Mouse (Mus musculus): ENCODE measurements around the gene Pde4dip.

The Pde4dip gene

DNA sequence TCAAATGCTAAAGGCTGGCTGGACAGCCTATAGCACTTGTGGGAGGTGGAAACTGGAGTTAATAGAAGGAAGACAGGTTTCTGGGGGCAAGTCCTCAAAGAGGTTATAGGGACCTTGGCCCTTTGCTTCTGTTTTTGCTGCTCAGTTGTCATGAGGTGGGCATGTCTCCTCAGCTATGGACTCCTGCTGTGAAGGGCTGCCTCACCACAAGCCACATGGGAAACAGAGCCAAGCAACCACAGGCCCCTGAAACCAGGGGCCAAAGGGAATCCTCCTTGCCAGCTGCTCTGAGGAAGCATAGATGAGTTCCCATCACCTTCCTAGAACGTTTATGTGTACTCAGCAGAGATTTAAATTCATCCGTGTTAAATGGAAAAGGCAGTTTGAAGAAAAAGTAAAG is 45.9 kb downstream of the Pde4dip start:
- DNase-seq: no peak

DNA sequence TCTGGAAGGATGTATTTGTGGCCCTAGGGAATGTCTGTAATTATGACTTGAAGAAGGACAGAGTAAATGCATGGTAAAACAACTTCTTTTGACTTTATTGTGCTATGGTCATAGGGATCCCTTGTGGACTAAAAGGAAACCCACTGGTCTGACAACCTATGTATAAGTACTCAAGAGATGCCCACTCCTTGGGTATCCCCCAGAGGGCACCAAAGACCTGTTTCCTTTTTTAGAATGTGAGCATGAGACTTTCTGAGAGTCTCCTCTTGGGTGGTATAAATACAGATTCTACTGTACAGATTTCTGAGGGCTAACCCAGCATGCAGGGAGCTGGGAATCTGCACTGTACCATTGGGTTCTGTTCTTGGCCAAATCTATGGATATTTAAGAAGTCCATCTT is 48.1 kb downstream of the Pde4dip start:
- DNase-seq: peak; percentile 12

DNA sequence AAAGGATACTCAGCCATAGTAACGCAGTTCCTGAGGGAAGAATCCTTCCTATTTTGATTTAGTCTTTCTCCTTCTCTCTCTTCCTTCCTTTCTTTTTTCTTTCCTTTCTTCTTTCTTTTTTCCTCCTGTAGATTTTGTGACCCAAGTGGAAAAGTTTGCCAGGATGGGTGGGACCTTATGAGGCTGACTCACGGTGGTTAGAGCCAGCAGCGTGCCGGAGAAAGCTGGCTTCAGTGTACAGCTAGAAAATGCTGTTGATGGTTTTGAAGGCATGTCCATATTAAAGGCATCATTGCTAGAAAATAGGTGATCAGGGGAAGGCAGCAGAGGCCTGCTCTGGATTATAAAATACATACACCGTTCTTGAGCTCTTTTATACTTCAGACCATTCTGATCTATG is 52.6 kb downstream of the Pde4dip start:
- no peak for DNase-seq

DNA sequence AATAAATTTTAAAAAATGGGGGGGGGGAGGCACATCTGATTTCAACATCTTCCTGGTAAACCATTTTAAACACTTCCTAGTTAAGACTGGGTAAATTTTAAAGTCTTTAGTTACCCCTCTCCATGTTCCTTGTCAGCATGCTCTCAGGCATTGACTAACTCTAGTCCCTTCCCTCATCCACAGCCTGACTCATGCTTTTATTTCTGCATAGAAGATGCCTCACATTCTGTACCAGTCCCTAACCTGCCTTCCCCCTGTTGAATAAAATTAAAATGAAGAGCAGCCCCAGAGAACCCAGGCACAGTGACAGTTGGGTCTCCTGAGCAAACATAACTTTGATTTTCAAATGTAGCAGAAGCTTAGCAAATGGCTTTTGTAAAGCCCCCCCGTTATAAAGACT is 53.9 kb downstream of the Pde4dip start:
- no peak for DNase-seq

DNA sequence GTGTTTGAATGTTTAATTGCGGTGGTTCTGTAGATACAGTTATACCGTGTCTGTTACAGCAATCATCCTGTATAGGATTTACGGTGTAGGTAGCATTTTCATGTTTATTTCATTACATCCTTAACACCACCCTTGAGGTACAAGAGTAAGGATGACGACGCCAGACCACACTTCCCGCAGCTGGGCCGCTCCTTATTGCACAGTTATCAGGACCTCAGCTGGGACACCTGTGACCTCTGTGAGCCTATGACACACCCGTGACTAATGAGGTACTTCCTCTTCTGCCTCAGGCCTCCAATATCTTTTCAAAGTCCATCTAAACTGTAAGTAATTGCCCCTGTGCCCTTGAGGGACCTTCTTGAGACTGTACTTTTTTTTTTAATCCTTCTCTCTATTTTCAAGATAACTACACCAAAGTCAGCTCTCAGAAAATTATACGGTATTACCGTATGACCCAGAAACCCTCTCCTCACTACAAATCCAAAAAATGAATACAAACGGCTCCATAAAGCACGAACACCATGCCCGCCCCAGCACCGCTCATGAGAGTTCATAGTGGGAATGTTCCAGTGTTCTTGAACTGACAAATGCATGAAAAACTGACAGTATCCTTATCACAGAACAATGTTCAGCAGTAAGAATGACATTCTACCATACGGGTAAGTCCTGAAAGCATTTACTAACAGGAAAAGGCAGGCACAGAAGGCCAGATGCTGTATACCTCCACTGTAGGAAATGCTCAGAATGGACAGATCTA is 56.8 kb downstream of the Pde4dip start:
- DNase-seq: no peak

DNA sequence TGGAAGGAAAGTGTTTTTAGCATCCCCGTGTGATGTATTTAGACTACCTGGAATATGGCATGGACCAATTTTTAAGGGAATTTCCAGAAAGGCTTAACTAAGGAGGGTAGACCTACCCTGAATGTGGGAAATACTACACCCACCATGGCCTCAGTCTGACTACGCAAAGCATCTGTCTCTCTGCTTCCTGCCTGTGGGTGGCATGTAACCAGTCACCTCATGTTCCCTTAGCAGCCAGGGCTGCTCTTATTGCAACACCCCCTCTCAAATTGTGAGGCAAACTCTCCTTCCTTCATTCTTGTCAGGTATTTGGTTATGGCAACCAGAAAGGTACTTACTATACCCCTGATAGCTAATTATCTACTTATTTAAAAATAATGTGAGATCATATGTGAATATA is 57.9 kb downstream of the Pde4dip start:
- DNase-seq: peak; percentile 9

DNA sequence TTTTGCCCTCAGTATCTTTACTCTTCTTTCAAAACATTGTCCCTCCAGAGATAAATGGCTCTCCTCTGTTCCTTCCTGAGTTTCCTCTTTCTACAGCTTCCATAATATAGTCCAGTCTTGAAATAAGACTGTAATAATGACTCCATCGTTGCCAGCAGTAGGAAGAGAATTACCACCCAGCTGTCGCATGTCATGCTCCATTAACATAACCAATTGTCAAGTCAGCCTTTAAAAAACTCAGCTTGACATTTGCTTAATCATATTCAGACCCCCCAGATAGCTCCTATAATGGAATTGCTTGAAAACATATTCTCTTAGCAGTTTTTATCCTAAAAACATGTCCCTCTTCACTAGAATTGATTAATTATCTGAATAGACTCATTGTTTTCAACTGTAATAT is 58.4 kb downstream of the Pde4dip start:
- peak; percentile 69 for DNase-seq

DNA sequence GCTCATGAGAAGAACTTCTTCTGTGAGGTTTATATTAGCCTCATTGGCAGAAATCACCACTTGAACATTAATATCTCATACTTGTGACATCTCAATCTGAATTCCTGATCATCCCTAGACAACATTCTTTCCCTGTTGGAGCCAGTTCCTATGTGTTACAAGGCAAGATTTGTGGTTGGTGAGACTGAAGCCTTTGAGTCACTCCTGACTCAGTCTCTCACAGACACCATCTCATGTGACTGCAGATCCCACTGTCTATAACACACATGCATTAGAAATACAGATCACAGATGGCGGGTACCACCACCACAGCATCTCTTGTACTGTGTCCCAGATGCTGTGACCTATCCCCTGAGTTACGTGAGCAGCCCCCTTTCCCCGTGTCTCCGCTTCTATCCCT is 60.2 kb downstream of the Pde4dip start:
- DNase-seq: no peak

DNA sequence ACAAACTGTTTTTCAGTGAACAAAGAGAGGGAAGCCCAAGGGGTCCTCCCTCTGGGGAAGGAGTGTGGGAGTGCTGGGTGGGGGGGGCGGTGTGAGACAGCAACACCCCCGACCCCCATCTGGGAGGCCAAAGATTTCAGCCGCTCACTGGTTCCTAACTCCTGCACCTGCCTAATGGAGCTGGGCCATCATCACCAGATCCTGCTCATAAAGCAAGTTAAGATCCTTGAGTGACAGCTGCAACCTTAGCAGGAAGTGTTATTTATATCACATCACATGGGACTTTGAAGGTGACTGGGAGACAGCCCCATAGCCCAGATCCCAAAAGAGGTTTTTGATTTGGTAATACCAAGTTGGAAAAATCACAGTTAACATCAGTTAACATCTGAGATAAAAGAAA is 63.3 kb downstream of the Pde4dip start:
- peak; percentile 12 for DNase-seq

DNA sequence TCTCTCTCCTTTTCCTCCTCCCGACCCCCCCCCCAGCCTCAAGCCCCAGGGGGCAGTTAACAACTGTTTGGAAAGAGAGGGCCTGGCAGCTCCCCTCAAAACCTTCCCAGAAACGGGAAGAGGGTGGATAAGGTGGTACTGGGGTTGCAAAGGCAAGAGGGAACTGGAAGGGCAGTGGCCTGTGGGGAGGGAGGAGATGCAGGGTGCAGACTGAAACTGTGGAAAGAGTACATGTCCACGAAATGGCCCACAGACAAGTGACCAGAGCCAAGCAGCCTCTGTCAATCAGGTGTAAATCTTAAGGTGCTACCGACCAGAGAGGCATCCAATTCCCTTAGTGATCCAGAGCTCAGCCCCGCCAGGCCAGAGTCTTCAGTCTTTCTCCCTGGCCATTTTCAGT is 63.8 kb downstream of the Pde4dip start:
- peak; percentile 35 for DNase-seq

DNA sequence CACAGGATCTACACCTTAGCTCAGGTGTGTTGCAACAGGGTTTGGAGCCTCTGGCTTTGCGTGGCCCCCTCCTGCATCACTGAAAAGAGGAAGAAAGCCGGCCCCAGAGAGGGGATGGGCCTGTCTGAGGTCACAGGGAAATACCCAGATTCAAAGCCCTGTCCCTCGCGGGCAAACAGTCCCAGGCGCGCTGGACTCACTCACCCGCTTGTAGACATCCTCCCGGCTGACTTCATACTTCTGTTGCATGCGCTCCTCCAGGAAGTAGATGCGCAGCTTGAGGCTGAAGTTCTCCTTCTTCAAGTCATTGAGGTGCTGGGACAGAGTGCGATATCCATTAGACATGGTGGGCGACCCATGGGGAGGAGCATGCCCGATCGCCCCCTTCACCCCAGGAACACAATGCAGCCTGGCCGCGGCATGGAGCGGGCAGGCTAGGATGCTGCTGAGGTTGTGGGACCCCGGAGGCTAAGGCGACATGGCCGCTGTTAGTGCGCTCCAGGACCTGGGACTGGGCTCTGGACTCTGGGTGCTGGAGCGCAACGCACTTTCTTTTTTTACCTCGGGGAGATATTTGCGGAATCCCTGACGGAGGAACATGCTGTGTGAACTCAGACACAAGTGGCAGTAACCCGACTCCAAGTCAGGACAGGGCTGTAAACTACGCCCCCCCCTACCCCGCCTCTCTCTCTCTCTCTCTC is 64.3 kb downstream of the Pde4dip start:
- DNase-seq: peak; percentile 57

DNA sequence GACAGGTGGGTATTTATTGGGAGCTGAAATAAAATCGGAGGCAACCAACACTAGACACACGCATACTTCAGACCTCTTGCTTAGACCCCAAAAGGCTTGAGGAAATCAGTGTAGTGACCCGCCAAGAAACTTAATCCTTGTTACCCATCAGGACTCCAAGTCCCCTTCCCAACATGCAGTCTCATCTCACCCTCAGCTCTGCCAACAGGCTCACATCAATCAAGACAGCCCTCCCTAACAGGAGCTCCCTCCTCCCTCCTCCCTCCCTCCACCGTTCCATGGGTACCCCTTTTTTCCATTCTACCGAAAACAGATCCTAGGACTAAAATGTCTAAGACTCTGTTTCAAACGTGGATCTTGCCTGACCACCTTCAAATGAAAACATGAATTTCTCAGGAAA is 65.1 kb downstream of the Pde4dip start:
- DNase-seq: no peak

DNA sequence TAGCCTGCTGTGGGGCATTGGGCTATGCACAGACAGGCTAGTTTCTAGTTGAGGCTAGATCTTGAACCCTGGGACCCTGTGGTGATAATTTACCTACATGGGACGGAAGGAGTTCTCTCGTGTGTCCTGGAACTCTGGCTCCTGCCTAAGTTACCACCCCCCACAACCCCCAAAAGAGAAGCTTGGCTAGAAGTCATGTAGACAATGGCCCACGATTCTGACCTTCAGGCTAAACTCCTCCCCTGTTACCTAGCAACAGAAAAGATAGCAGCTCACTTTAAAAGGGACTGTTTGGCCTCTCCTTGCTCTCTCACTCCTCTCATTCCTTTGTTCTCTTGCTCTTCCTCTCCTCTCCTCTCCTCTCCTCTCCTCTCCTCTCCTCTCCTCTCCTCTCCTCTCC is 69.5 kb downstream of the Pde4dip start:
- no peak for DNase-seq

DNA sequence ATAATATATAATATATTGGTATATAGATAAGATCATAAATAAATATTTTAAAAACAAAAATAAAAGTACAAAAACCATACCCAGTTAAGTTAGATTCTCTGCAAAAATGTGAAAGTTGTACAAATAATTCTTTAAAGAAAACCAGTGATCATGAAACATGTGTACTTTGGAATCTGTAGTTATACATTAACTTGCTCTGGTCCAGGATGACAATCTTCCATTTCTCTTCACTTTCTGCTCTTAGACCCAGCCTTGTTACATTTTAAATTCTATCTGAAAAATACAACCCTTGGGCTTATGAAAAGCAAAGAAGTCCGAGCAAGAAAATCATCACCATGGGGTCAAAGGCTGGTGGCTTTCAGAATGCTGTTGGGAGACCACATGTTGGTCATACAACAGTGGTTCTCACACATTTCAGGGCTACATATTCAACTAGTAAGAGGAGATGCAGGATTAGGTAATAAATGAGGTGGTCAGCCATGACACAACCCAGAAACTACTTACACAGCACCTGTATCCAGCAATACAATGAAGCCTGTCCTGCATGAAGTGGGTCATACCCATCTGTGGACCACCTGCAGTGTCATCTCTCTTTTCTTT is 70.0 kb downstream of the Pde4dip start:
- DNase-seq: no peak

DNA sequence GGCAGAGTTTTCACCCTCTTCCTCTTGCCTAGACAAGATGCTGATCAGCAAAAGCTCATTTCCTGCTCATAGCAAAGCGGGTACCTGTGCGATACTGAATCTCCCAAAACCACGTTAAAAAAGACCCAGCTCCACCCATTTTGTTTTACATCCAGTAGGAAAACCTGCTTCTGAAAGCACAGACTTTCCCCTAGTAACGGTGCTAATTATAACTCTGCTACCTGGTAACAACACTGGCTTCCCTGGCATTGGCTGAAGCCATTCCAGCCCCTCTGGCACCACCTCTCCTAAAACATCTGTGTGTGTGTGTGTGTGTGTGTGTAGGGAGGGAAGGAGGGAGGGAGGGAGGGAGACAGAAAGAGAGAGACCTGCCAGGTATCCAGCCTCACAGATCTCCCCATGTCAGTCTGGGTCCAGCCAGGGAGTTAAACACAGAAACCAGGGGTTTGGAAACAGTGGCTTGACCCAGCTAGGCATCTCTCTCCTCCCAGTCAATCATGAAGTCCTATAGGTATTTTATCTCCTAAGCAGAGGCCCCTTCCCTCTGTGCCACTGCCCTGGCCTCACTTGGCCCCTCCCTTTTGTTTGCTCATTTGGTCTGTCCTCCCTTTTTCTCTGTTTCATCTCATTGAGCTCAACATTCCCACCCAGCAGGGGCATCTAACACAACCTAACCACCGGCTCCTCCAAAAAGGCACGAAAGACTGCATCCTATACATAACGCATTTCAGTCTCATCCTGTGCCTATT is 76.7 kb downstream of the Pde4dip start:
- DNase-seq: peak; percentile 18

DNA sequence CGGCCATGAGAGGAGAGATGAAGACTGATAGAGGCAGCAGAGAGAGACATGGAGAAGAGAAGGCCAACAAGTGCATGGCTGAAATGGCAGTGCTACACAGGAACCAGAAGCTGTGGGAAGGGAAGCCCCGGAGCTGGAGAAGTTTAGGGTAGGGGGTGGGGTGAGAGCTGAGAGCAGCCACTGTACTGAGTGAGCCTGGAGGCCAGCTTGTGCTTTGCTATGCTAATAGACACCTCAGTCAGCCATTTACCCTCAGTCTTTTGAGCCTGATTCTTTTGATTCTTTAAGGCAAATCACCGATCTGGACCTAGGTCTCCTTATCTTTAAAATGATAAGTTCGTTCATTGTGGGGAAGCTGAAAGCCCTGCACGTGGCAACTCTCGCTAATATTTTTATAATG is 77.3 kb downstream of the Pde4dip start:
- DNase-seq: no peak

DNA sequence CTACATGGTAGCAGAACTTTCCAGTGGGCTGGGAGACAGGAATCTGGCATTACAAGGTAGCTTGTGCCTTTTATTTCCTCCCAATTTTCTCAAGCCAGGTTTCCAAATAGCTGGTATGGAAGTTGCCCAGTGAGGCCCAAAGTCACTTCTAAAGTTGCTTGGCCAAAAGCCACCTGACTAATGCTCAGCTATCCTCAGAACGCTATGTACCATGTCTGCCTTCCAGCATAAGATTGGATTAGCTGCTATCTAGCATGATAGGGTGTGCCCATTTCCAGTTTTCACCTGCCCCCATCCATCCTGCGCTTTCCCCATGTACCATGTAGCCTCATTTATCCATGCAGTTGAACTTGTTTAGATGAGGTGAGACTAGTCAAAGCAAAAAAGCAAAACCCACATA is 78.2 kb downstream of the Pde4dip start:
- DNase-seq: no peak

DNA sequence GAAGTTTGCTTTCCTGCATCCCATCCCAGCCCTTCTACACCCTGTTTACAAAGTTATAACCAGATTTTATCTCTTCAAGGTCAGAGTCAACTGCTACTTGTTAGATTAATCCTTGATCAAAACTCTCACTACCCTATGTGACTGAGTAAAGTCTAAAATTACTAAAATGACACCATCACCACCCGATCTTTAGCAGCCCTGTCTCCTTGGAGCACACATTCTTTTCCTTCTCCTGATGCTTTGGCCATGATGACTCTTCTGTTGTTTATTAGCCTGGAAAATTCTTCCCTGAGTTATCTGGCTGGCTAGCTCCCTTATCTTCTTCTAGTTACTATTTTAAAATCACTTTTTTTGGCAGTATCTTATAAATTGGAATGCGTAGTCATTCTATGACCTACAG is 82.9 kb downstream of the Pde4dip start:
- DNase-seq: no peak

DNA sequence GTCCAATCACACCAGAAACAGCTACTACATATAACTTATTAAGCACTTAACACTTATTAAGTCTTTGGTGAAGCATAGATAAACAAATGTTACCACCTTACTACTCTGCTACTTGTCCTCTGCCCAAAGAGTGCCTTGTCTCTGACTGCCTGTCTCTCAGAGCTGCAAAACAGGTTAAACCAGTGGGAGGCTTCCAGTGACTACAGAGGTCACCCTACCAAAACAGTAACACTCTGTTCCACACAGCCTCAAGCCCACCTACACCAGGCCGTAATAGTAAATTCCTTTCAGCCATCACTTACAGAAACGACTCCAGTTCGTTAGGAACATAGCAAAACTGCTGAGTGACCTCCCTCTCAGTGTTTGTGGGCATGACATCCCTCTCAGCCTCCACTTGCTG is 84.8 kb downstream of the Pde4dip start:
- no peak for DNase-seq

DNA sequence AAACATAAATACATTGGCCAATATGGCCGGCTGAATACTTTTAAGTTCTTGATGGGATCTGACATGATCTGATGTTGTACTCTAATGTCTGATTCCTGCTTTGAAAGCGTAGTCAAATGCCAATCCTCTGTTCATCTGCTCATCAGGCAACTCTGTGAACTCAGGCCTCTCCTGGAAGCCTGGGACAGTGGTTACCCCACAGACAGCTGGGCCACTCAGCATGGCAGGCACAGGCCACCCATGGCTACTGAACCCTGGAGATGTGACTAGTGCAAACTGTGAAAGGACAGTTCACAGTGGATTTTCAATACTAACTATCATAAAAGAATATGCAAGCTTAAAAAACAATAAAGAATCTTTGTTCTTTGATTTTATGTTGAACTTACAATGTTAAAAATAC is 85.6 kb downstream of the Pde4dip start:
- DNase-seq: no peak

DNA sequence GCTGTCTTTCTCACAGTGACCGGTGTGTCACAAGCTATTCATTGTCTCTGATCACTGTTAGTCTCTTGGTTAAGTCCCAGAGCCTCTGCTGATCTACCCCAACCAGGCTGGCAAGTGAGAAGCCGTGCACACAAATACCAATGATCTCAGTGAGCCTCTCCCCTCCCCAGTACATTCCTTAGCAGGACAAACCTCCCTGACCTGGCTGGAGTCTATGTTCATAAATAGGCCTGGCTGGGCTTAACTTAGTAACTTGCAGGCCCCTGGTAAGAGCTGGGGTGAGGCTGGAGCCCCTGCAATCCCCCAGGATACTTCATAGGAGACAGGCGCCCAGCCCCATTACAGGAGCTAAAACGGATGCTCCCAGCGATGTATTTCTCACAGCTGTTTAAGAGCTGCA is 86.2 kb downstream of the Pde4dip start:
- no peak for DNase-seq

DNA sequence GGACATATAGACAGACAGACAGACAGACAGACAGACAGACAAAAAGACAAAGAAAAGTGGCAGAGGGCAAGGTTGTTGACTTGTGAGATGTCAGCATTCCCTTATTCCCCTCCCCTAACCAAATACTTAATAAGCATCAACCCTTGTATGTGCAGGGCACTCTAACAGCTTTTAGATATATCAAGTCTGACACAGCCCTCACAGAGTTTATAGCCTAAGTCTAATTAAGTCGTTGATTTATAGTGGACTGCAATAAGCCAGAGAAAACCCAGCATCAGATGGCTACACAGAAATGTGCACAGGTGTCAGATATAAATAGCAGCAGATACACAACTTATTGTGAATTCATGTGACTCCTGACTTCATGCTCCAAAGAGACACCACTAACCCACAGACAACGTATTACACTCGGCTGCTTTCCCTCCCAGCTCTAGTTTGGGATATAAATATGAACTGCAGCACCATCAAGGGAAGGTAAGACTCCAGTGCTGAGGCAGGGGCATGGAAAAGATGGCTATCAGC is 87.3 kb downstream of the Pde4dip start:
- no peak for DNase-seq

DNA sequence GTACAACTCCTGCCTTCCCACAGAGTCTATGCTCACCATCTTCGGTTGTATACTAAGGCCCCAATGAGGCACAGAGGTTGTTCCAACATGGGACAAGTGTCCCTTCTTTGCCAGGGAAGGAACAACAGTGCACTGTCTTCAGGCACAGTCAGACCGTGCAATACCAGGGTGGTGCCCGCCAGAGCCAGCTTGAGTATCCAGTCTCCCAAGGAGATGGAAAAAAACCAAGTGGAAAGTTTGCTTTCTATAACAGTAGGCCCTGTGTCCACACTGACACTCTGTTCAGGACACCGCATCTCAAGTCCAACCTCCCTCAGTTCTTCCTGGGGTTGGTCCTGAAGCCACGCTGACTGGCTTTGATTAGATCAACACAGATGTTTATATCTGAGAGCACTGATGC is 87.8 kb downstream of the Pde4dip start:
- no peak for DNase-seq
